Mouse (Mus musculus) gastrocnemius, adult 2 months (tissue): ENCODE measurements around the gene Mesd. TPM values are rescaled to one million over a fixed set of nuclear protein-coding genes. Genes with fewer than 3 reads are reported as not detected.

Experiments
- DNase-seq: peaks from one replicate; pipeline ENCODE4 v3.0.0; 2022
- H3K27ac ChIP-seq: fragments of 200-600 bp; 2 replicates; pipeline ENCODE4 v1.8.1; 2022; ENCODE audit warnings: mild to moderate bottlenecking
- H3K4me3 ChIP-seq: fragments of 200-600 bp; 2 replicates; pipeline ENCODE4 v1.8.1; 2022; ENCODE audit warnings: mild to moderate bottlenecking, moderate library complexity
- CTCF ChIP-seq: fragments of 200-600 bp; IDR thresholded peaks from 2 replicates; pipeline ENCODE4 v1.8.1; 2022; ENCODE audit warnings: antibody characterized with exemption, mild to moderate bottlenecking, moderate library complexity
- intact Hi-C: fragments of 180-260 bp; cut with DNase I; formaldehyde crosslinking; loops from one replicate; pipeline ENCODE4 v1.15.1; 2025
- total RNA-seq, 2 experiments: library from RNA; stranded (reverse); gene quantifications; 2 replicates each; pipeline ENCODE4 v1.2.3; 2021

The Mesd gene
- total RNA-seq, 2 experiments from 2014 or later: 22.2 to 33.3 TPM

GRCm38 (mm10) chr7:83948743-83949142 lies 64.5 kb downstream of the Mesd start:
- Histone ChIP-seq H3K27ac (0 out of 2 replicates have a peak overlapping the region, but pooled peaks have one; percentile 38), H3K4me3 (no peak overlapping the region)
- no peak for TF ChIP-seq CTCF
- no peak for DNase-seq
- intact Hi-C loops: no loop called here

- no peak overlapping the region for H3K27ac ChIP-seq
- H3K4me3 ChIP-seq: no peak overlapping the region
- no peak for TF ChIP-seq CTCF
- intact Hi-C loops: loop anchor here (5.0 kb wide), 1 partner anchor 118 kb away; no protein-coding TSS in a partner anchor
- DNase-seq: no peak
Observed at GRCm38 (mm10) chr7:83949662-83950061, 65.4 kb downstream of the Mesd start.

Other genes starting within 250 kb of the Mesd start
- gene Il16, start 138.7 kb upstream of the Mesd start, total RNA-seq: 1 to 10 TPM; 1.4 to 1.8 TPM
- not detected for gene Cfap161, start 89.6 kb upstream of the Mesd start, total RNA-seq
- 1 to 10 TPM; 1.2 to 3.2 TPM for gene Tlnrd1, start 161 bp upstream of the Mesd start, total RNA-seq
- not detected for gene Cemip, start 202.0 kb downstream of the Mesd start, total RNA-seq